Mouse (Mus musculus) kidney, adult 9 months (tissue): ENCODE measurements at regions not wholly inside any gene's neighbourhood (a gene's known extent, or its start where the extent isn't known, plus 50 kb on each side); places are given as distances from the start of the nearest gene placed in this dataset.
A peak's percentile ranks its signal among the peaks of the same experiment; 100 is the strongest.

ENCODE experiments used
- DNase-seq: peaks from one replicate; pipeline ENCODE4 v3.0.0; 2022

- DNase-seq: no peak
Observed at GRCm38 (mm10) chr3:54993761-54994160, 61.5 kb downstream of the Ccna1 start.

GRCm38 (mm10) chr3:54990073-54990472 lies 65.2 kb downstream of the Ccna1 start:
- no peak for DNase-seq

- peak; percentile 28 for DNase-seq
Observed at GRCm38 (mm10) chr3:54989358-54989757, 65.9 kb downstream of the Ccna1 start.

- no peak for DNase-seq
Observed at GRCm38 (mm10) chr3:54981488-54981887, 65.8 kb upstream of the Sertm1 start.

- DNase-seq: no peak
Observed at GRCm38 (mm10) chr3:54980312-54980711, 64.6 kb upstream of the Sertm1 start.

GRCm38 (mm10) chr3:54965512-54965911 lies 49.8 kb upstream of the Sertm1 start:
- DNase-seq: no peak
